Mouse (Mus musculus): ENCODE data around the gene Plpp3. TPM values are rescaled to one million over a fixed set of nuclear protein-coding genes. Genes with fewer than 3 reads are reported as not detected.

Plpp3 gene
- polyA plus RNA-seq, 1 experiment from 2014 or later = 62.4 TPM

DNA sequence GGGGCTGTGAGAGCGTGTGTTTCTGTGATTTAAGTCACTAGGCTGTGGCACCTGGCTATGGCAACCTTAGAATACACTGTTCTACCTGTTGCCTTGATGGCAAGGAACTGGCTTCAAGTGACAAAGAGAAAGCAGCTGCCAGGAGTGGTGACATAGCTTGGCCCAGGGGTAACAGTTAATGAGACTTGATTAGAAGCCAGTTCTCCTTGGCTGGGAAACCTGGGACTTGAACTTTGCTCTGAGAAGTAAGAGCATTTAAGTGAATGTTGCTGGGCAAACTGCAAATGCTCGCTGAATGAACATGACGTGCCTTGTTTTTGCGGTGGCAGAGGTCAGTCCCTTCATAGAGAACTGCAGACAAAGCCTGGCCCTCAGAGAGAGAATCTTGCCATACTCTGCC lies 122.7 kb downstream of the Plpp3 start:
- H3K27me3 ChIP-seq (ENCODE audit: control insufficient read depth, insufficient read depth, low read length) = no peaks in the 10 kb centered on the region
- no peak overlapping the region for H3K4me3 ChIP-seq (replicated peaks; ENCODE audit: low read depth, low read length)
- H3K9ac ChIP-seq (replicated peaks; ENCODE audit: low read length) = no peak overlapping the region
- no peak for DNase-seq
- no peaks in the 10 kb centered on the region for H3K36me3 ChIP-seq (ENCODE audit: control insufficient read depth, insufficient read depth, low read length)
- ATAC-seq (ENCODE audit: low FRiP score, low TSS enrichment) = no peak
- no peak overlapping the region for H3K27ac ChIP-seq (replicated peaks; ENCODE audit: low read depth, low read length)
- H3K4me1 ChIP-seq (ENCODE audit: control insufficient read depth, insufficient read depth, low read length) = peaks cover 21% of the 10 kb centered on the region; the same call in 1 of the 2 replicates
- WGBS = 79% methylated on average over 4 of the region's 4 CpGs
- H3K9me3 ChIP-seq (ENCODE audit: control insufficient read depth, low read length) = no peaks in the 10 kb centered on the region
- no peak overlapping the region for H3K4me2 ChIP-seq (ENCODE audit: low read length)

DNA sequence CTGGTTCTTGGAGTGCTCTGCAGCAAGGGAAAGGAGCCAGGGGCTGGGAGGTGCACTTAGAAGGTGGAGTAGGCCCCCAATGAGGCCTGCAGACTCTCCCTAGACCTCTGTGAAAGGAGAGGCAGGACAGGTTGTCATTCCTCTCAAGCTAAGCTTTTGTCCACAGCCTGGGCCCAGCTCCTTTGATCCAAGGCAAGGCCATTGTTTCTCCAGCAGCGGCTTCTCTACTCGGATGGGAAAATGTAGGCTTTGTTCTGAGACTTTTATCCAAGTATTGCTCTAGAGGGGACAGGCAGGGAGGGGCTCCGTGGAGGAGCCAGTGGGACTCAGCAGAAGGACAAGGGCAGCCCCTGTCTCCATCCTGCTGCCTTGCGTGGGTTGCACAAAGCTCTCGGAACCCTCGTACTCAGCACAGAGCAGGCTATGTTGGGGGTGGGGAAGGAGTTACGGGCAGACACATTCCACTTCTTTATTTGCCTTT lies 124.6 kb downstream of the Plpp3 start:
- no peak overlapping the region for H3K9ac ChIP-seq (replicated peaks; ENCODE audit: low read length)
- H3K27me3 ChIP-seq (ENCODE audit: control insufficient read depth, insufficient read depth, low read length) = no peaks in the 10 kb centered on the region
- no peaks in the 10 kb centered on the region for H3K9me3 ChIP-seq (ENCODE audit: control insufficient read depth, low read length)
- H3K36me3 ChIP-seq (ENCODE audit: control insufficient read depth, insufficient read depth, low read length) = no peaks in the 10 kb centered on the region
- H3K4me2 ChIP-seq (ENCODE audit: low read length) = no peak overlapping the region
- DNase-seq = peak; percentile 40
- H3K4me1 ChIP-seq (ENCODE audit: control insufficient read depth, insufficient read depth, low read length) = peaks cover 12% of the 10 kb centered on the region; the same call in 1 of the 2 replicates
- no peak overlapping the region for H3K4me3 ChIP-seq (replicated peaks; ENCODE audit: low read depth, low read length)
- ATAC-seq (ENCODE audit: low FRiP score, low TSS enrichment) = peak; percentile 63
- H3K27ac ChIP-seq (replicated peaks; ENCODE audit: low read depth, low read length) = no peak overlapping the region
- WGBS = 6% methylated on average over 7 of the region's 7 CpGs

Other genes starting within 250 kb of the Plpp3 start
- 0.14 and 0.38 TPM in 2 replicates for gene Fyb2, start 243.9 kb upstream of the Plpp3 start, polyA plus RNA-seq (2014; fragmentation: Nextera tagmentation; extraction: Ambion mirVana)
- gene Prkaa2, start 47.5 kb upstream of the Plpp3 start, polyA plus RNA-seq (2014; fragmentation: Nextera tagmentation; extraction: Ambion mirVana) = 17.8 and 19.4 TPM in 2 replicates

Data from midbrain, embryonic 14.5 days (tissue).